Mouse (Mus musculus): ENCODE measurements around the gene Rabep2. TPM values are rescaled to one million over a fixed set of nuclear protein-coding genes. Genes with fewer than 3 reads are reported as not detected.
"Not testable (repeated sequence)": the region's sequence is repeated elsewhere in the genome, so short reads cannot be mapped to it uniquely, and the experiment has no call there.

The Rabep2 gene
- 10 to 100 TPM; 13.5 to 14.7 TPM for total RNA-seq (2021)
- long read RNA-seq, experiment 1, partial matches to known transcripts: 1 of 5 reads
- long read RNA-seq, experiment 1, other reads (novel, unspliced or antisense): 4 of 5 reads
- long read RNA-seq, experiment 2, partial matches to known transcripts: 1 of 7 reads
- long read RNA-seq, experiment 2, other reads (novel, unspliced or antisense): 6 of 7 reads

- Histone ChIP-seq H3K4me3 (peak within 1 kb of the TSS; percentile 65), H3K27ac (peak within 1 kb of the TSS; percentile 91)
- TF ChIP-seq CTCF (conservative IDR thresholded peaks at IDR 0.05): no peak
- peak; percentile 89 to 97 for DNase-seq (ENCODE audit: low spot score in 2 of 2)
Measured at GRCm38 (mm10) chr7:126428631-126429502, at the start of gene Rabep2. Gene Rabep2 (plus strand): TSS chr7:126428759.

- H3K27ac ChIP-seq: no peak overlapping the region
- no peak for DNase-seq (ENCODE audit: low spot score in 2 of 2)
- TF ChIP-seq CTCF (conservative IDR thresholded peaks at IDR 0.05): no peak
- H3K4me3 ChIP-seq: no peak overlapping the region
Measured at GRCm38 (mm10) chr7:126383565-126383964, 45.0 kb upstream of the Rabep2 start.

GRCm38 (mm10) chr7:126388185-126388584, 40.4 kb upstream of the Rabep2 start:
- no peak for TF ChIP-seq CTCF (conservative IDR thresholded peaks at IDR 0.05)
- no peak overlapping the region for H3K4me3 ChIP-seq
- DNase-seq (ENCODE audit: low spot score in 2 of 2): no peak
- no peak overlapping the region for H3K27ac ChIP-seq

- H3K4me3 ChIP-seq; DNase-seq (ENCODE audit: low spot score in 2 of 2); H3K27ac ChIP-seq: not testable (repeated sequence)
Measured at GRCm38 (mm10) chr7:126392086-126392884, 36.3 kb upstream of the Rabep2 start.

- TF ChIP-seq CTCF (conservative IDR thresholded peaks at IDR 0.05): no peak
- peak within 1 kb of the TSS; percentile 98 for H3K4me3 ChIP-seq
- H3K27ac ChIP-seq: peak within 1 kb of the TSS; percentile 85
- DNase-seq (ENCODE audit: low spot score in 2 of 2): peak; percentile 98
Measured at GRCm38 (mm10) chr7:126396298-126397119, 32.0 kb upstream of the Rabep2 start, which contains the start of gene Nfatc2ip. Gene Nfatc2ip (minus strand): TSS chr7:126396737.

- Histone ChIP-seq H3K4me3 (no peak overlapping the region), H3K27ac (peak overlapping the region; percentile 14; the same call in 1 of the 2 replicates)
- no peak for TF ChIP-seq CTCF (conservative IDR thresholded peaks at IDR 0.05)
- no peak for DNase-seq (ENCODE audit: low spot score in 2 of 2)
Measured at GRCm38 (mm10) chr7:126397221-126397620, 31.3 kb upstream of the Rabep2 start.

- Histone ChIP-seq H3K27ac (no peak overlapping the region), H3K4me3 (no peak overlapping the region)
- DNase-seq (ENCODE audit: low spot score in 2 of 2): no peak
- TF ChIP-seq CTCF (conservative IDR thresholded peaks at IDR 0.05): no peak
Measured at GRCm38 (mm10) chr7:126397822-126398221, 30.7 kb upstream of the Rabep2 start.

GRCm38 (mm10) chr7:126399548-126399947, 29.0 kb upstream of the Rabep2 start:
- peak; percentile 78 to 82 for DNase-seq (ENCODE audit: low spot score in 2 of 2)
- Histone ChIP-seq H3K27ac (no peak overlapping the region), H3K4me3 (no peak overlapping the region)
- TF ChIP-seq CTCF (conservative IDR thresholded peaks at IDR 0.05): peak; percentile 96

- H3K4me3 ChIP-seq; DNase-seq (ENCODE audit: low spot score in 2 of 2); H3K27ac ChIP-seq: not testable (repeated sequence)
Measured at GRCm38 (mm10) chr7:126402518-126402917, 26.0 kb upstream of the Rabep2 start.

- Histone ChIP-seq H3K4me3 (no peak overlapping the region), H3K27ac (no peak overlapping the region)
- no peak for TF ChIP-seq CTCF (conservative IDR thresholded peaks at IDR 0.05)
- DNase-seq (ENCODE audit: low spot score in 2 of 2): no peak
Measured at GRCm38 (mm10) chr7:126408686-126409085, 19.9 kb upstream of the Rabep2 start.

GRCm38 (mm10) chr7:126411061-126411460, 17.5 kb upstream of the Rabep2 start:
- no peak for TF ChIP-seq CTCF (conservative IDR thresholded peaks at IDR 0.05)
- no peak overlapping the region for H3K4me3 ChIP-seq
- no peak for DNase-seq (ENCODE audit: low spot score in 2 of 2)
- H3K27ac ChIP-seq: no peak overlapping the region

- Histone ChIP-seq H3K4me3 (no peak within 1 kb of the TSS), H3K27ac (no peak within 1 kb of the TSS)
- DNase-seq (ENCODE audit: low spot score in 2 of 2): no peak
- TF ChIP-seq CTCF (conservative IDR thresholded peaks at IDR 0.05): no peak
Measured at GRCm38 (mm10) chr7:126414725-126415124, 13.8 kb upstream of the Rabep2 start, which contains the start of gene Cd19. Gene Cd19 (minus strand): TSS chr7:126414889.

Measured in layer of hippocampus, adult 2 months (tissue).